Mouse (Mus musculus): ENCODE data around the gene Slfn9.

- no peak for TF ChIP-seq CTCF (IDR thresholded peaks at IDR 0.05; ENCODE audit: extremely low read depth, insufficient read length, insufficient replicate concordance, low read depth, low read length)
- no peak for TF ChIP-seq POLR2A (IDR thresholded peaks at IDR 0.05; ENCODE audit: low read depth, low read length)
Observed at GRCm38 (mm10) chr11:82945636-82946035, 46.0 kb downstream of the Slfn9 start.
